Mouse (Mus musculus) layer of hippocampus, postnatal 36 days (tissue): ENCODE measurements around the gene Rnf220. TPM values are rescaled to one million over a fixed set of nuclear protein-coding genes. Genes with fewer than 3 reads are reported as not detected.

Experiments
- DNase-seq, 2 experiments: peaks; one replicate each; pipeline ENCODE4 v3.0.0; 2022
- total RNA-seq, 2 experiments: library from RNA; stranded (reverse); gene quantifications; 2 replicates each; pipeline ENCODE4 v1.2.3; 2021

Rnf220 gene
- total RNA-seq, 2 experiments from 2014 or later, result 164 to 175 TPM

DNA sequence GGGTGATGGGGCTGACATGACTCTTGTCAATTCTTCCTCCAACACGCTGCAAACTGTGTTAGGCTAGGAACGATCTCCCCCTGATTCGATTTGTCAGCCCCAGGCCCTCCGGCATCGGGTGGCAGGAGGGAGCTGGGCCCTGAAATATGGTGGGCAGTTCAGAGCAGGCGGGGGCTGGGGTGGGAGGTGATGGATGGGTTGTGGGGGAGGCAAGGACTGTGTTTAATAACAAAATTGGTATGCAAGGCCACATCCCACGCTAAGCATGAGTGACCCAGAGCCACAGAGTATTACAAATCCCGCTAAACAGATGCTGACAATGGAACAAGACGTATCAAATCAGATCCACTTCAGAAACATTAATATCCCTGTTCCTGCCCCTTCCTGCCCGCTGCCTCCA lies 196.9 kb downstream of the Rnf220 start:
- no peak for DNase-seq

DNA sequence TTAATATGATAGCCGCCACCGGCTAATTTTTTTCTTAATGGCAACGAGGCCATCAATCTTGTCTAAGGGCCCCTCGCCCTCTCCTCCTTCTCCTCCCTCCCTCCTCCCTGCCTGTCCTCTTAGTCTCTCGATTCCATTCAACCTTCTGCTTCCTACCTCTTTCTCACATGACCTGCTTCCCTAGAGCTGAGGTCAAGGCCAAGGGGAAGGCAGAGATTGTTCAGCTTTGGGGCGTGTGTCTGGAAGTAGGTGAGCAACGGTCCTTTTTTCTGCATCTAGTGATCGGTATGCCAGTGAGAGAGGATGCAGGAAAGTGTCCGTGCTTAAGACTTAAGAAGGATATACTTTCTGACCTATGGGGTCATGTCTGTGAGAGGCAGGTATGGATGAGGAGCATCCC lies 199.0 kb downstream of the Rnf220 start:
- no peak for DNase-seq

DNA sequence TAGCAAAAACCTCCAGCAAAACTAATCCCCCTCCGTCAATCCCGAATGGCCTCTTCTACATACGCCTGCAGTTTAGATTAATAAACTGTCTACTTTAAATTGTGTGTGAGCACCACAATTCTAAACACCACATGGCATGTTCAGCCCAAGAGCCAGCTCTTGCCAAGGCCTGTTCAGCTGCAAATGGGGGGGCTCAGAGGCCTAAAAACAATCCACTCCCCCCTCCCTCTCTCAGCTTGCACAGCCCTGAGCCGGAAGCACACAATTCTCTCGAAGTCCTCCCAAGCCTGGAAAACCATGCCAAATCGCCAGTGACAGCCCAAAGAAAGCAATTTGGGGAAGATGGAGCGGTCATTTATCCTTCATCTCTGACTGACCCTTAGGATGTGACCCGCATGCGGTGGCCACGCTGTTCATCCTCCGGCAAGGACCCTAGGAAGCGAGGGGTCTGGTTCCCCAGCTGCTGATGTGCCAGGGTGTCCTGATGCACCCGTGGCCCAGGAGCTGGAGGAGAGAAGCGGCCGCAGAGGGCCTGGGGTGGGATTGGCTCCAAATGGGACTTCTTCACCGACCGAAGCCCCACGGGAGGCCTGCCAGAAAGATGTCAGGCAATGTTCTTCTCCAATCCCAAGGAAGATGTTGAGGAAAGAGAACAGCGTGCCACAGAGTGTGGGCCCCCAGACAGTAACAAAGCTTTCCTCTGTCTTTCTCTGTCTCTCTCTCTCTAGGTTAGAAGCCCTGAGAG lies 199.8 kb downstream of the Rnf220 start:
- DNase-seq, result no peak

DNA sequence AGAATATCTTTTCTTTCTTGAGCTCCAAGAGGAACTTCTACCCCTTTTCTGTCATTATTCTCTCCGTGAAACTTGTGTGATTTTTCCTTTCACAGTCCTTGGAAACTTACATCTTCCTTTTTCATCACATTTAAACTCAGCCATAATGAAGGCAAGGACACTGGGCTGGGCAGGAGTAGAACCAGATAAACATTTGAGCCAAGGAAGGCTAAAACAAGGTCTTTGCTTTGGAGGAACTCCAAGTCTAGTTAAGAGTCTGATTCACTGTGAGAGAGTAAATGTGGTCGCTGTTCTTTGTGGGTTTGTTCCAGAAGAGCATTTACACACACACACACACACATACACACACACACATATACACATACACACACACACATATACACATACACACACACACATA lies 205.2 kb downstream of the Rnf220 start:
- no peak for DNase-seq

DNA sequence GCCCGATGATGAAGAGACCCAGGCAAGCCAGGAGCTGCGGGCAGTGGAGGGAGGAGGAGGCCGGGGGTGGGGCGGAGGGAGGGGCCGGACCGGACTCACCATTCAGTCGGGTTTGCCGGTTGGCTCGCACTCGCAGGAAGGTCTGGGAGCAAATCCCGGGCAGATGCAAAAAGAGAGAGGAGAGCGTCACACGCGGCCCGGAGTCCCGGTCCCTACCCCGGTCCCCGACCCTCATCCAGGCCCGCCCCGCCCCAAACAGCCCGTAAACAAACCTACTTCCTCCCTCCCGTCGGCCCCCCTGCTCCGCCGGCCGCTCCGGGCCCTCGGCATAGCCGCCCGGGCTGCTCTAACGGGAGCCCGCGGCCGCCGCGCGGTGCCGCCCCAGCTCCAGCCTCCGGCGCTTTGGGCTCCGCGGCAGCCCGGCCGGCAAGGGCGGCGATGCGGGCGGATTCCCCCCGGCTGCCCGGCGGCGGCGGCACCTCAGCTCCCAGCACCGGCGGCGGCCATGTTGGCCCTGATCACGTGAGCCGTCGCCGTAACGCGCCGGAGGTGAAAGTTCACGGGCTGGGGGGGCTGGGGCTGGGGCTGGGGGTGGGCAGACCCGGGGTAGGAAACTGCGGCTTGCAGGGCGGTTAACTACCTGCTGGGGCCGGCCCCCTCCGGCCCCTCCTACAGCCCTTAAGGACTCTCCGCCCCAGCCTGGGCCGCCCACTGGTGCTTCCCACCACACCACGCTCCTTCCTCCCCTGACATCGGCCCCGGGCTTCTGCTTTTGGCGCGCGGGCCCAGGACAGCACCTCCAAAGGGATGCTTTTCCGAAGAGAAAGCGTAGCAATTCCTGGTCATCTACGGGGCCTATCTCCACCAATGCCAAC lies 207.7 kb downstream of the Rnf220 start:
- DNase-seq, result peak; percentile 70 to 75

DNA sequence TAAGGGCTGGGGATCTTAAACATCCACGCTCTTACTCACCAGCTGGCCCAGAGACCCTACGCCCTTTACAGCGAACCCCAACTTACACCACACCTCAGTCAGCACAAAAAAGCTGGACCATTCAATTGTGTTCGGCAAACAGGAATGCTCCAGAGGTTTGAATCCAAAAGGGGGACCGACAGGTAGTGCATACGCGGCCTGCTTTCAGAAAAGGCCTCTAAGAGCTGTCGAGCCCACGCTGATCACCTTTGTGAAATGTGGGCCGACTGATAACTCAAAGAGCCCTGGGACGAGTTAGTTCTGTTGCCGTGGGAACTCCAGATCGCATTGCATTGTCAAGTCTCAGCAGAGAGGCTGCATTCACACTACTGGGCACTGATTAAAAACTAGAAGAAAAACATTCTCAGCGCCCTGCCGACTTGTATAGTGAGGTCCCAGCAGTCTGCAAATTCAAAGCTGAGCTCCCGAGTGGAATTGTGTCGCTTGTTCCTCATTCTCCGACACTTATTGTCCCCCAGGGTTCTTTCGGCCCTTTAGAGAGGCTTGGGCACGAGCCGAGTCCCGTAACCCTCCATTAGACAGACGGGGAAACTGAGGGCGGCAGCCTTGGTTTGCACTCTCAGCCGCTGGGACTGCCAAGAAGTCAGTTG lies 208.4 kb downstream of the Rnf220 start:
- no peak for DNase-seq

DNA sequence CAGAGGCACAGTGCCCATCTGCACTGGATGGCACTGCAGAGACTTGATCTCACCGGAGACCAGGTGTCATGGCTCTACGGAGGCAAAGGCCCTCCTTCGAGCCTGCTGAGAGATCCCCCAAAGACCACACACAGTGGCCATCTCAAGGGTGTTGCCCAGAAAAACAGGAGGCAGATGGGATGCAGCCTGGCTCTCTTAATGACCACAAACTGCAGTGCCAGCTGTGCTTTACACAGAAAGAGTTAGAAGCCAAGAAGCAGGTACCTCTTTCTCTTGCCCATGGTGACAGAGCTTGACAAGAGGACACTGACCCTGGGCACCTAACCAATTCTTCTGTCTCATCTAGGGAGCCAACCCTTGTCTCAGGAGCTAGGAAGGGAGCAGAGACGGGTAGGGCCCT lies 212.5 kb downstream of the Rnf220 start:
- DNase-seq, result no peak

DNA sequence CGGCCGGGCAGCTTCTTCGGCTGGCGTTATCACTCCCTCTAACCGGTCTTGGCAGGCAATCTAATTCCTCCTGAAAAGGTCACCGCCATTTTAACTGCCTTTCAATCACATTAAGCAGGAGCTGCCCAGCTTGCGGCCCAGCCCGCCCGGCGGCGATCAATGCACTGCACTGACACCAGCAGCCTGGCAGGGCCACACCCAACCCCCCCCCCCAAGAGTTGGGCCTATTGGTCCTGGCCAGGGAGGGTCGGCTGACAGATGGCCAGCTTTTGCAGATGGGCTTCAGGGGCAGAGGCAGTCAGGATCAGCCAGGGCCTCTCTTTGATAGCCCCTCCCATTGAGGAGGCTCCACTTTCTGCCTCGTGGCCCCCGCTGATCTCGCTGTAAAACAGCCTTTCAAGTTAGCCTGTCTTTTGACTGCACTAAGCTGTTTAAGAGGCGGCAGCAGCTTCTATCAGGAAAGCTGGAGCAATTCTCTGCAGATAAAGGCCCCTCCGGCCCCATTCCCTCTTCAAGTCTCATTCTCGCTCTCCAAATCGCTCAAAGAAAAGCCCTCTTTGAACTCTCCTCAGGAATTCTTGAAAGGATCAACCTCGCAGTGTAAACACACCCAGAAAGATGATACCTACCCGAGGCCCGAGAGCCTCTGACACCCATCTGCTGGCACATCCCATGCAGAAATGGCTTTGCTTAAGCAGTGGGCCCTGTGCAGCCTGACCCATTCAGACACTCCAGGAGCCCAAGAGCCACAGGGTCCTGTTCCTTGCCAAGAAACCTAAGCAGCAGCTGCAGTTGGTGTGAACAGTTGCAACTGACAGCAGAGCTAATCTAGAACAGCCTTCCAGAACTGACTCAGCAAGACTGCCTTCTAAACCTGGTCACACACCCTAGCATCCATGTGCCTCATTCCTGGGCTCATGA lies 213.3 kb downstream of the Rnf220 start:
- no peak for DNase-seq

DNA sequence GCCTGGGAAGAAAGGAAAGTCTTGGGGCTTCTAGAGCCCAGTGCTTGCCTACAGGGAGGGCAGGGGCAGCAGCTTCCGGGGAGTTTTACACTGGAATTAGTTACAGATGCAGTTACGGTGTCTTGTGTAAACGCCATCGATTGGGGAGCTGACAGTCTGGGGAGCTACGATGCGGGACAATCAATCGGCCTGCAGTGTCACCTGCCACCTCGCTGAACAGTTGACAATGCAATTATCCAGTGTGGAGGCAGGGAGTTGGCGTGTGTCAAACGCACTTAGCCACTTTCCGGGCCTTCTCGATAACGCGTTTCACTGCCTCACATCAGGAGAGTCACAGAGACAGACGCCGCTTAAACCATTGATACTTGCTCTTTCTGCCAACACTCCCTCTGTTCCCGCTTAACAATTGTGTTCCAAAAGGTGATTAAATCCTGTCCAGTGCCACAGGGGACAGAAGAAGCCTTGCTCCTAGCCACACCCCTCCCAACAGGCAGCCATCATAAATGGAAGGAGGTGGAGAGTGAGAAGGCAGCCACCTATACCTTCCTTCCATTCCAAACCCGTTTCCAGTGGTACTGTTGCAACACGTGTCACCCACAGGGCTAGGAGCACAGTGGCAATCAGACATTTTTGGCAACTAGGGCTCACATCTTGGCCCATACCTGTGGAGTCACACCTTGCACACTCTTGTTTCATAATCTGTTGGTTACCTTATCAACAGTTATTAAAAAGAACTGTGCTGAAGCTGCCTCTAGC lies 215.6 kb downstream of the Rnf220 start:
- no peak for DNase-seq

DNA sequence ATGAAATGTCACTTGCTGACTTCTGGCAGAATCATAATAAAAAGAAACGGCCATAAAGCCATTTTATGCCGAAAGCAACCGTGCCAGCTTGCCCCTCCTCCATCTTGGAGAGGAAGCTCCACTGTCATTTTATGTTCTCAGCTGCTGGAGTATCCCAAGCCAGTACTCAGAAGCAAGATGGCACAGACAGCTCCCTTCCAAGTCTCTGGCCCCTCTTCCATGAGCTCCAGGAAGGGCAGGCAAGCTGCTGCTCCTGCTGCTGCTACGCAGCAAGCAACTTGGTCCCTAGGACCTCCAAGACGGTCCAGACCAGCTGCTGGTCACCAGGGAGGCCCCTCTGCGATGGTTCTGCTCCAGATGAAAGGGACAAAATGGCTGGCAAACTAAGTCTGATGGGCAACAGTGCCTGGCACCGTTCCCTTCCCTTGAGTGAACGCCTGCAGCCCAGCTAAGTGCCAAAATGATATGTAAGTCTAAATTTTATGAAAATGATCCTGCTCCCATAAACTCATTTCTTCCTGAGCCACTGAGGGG lies 216.4 kb downstream of the Rnf220 start:
- DNase-seq, result no peak

DNA sequence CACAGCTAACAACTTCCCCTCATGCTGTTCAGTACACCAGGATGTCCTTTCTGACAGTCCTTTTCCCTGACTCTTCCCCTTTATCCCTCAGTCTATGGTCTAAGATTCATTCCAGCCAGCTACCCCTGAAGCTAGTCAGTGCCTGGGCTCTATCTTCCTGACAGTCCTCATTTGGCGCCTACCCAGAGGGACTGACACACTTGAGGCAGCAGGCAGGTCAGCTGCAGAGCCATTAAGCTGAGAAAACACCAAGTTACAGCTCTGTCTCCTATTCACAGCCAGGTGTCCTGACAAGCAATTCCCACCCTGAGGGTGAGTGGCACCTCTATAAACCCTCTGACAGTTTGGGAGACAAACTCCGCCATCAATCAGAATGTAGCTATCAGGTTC lies 217.6 kb downstream of the Rnf220 start:
- no peak for DNase-seq

DNA sequence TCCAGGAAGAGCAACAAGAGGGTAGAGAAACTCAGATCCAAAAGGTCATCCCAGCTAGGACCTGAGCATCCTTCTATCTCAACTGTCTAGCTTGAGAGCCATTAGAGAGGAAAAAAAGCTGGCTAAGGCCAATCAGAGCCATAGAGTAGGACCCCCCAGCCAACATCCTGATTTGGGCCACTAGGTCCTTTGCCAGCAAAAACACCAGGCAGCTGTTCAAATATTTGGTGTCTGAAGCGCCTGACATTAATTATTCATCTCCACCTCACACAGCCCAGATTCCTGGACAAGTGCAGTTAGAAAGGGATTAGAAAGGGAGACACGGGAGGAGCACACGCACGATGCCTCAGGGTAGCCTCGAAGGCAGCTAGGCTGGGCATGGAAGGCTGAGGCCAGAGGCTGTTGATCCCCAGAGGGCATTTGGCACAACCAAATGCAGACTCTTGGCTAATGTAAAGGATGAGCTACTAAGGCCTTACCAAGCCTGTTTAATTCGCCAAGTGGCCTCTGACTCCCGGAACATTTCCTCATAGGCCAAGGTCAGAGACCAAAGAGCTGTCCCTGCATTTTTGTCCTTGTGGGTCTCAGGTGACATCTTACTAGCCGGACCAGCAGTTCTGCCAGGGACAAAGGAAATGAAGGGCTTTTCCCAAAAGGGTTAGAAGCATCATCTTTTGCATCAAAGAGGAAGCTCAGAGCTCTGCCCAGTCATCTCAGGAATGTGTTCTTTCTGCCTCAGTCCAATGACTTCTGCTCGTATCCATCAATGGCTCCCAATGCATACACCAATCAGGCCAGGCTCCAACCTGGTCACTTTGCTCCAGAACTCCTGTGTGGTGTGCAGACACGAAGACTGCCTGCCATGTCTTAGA lies 218.2 kb downstream of the Rnf220 start:
- DNase-seq, result no peak

DNA sequence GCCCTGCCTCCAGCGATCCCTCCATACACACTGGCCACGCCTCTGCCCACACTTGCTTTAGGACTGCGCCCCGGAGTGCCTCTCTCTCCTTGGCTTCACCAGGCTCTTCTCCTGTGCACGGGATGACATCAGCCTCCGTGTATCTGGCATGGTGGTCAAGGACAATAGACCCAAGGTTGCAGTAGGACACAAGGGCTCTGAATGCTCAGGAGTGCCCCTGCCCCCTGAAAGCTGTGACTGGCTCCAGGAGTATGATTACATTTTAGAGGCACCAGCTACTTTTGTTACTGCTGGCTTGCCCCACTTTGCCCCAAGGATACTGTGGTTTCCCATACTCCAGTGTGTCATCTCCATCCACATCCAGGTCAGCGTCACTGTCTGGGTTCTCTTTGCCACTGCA lies 219.2 kb downstream of the Rnf220 start:
- DNase-seq, result no peak

DNA sequence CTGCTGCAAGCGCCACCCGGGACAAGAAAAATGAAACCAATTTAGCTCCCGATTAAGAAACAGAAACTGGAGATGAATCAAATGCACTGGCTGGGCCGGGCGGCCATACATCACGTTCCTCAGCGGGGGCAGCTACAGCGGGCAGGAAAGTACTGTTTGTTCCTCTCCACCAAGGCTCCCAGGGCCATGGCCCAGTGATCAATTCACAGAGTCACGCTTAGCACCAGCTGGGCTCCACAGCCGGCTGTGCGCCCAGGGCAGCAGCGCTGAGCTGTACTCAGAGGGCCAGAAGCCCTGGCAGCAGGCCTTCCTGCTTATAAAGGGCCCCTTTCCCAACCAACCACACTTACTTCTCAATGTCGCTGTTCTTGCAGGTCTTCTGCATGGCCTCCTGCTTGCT lies 219.8 kb downstream of the Rnf220 start:
- peak; percentile 47 to 50 for DNase-seq

DNA sequence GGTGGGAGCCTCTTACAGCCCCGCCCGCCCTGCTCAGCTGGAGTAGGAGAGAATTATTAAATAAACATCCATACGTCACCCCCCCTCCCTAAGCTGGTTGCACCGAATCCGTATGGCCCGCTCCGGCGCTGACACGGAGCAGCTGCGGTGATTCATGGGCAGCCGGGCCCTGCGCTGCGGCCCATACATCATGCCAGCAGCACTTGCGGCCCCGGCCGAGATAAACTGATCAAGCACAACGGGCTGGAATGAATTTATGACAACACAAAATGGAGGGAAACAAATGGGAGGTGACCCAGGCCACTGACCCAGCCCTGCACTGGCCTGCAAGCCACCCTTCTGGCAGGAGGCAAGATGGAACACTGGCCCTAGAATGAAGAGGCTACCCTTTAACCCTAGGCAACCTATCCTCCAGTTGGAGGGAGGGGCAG lies 220.6 kb downstream of the Rnf220 start:
- no peak for DNase-seq

DNA sequence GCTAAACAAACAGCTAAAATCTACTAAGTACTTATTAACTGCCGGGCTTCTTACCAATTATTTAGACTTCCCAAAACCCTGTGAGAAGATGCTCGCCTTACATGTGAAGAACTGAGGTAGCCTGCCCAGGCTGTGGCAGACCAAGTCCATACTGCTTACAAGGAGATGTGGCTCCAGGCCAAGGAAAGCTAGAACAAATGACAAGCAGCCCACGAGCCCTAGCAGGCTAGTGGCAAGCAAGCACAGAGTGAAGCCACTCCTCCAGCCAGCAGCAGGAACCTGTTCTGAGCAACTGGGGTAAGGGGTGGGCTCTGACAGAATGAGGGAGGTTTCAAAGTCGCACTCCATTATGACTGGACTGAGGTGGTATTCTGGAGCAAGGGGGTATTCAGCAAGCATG lies 222.1 kb downstream of the Rnf220 start:
- no peak for DNase-seq

DNA sequence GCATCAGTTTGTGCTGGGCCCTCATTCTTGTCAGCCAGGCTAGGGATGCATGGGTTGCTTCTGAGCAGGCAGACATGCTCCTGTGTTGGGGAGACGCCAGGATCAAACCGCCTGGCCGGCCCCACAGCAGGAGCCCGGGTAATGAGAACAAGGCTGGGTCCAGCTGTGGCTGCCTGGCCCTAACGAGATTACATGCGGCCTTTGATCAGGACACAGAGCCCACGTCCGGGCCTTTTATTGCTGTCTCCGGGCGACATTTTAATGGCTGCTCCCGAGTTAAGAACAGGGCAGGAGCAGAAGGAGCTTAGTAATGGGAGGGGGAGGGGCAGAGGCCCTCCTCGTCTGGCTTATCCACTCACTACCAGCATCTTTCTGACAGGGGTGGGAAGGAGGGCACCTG lies 224.4 kb downstream of the Rnf220 start:
- DNase-seq, result no peak

DNA sequence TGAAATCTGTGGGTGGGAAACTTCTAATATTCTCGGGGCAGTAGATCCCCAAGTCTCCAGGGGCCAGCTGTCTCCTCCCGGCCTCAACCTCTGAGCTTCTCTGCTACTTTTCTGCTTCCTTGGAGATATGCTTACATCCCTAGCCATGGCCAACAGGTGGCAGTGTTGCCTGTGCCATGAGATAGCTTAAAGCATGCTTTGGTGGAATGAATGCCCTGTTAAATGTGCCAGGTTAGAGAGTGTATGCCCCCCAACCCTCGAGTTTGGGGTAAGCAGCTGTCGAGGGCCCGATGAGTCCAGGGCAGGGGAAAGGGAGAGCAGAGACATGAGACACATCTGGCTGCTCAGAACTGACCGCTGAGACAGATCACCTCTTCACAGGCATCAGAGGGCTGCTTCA lies 226.6 kb downstream of the Rnf220 start:
- peak; percentile 69 to 71 for DNase-seq

DNA sequence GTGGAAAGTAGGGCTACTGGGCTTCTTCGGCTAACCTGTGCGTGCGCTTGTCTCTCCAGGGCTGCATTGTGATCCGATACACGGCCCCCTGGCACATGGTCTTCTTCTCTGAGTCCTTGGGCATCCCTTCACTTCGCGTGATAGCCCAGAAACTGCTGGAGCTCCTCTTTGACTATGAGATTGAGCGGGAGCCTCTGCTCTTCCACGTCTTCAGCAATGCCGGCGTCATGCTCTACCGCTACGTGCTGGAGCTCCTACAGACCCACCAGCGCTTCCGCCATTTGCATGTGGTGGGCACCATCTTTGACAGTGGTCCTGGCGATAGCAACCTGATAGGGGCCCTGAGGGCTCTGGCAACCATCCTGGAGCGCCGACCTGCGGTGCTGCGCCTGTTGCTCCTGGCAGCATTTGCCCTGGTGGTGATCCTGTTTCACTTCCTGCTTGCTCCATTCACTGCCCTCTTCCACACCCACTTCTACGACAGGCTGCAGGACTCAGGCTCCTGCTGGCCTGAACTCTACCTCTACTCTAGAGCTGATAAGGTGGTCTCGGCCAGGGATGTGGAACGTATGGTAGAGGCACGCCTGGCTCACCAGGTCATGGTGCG lies 228.9 kb downstream of the Rnf220 start:
- DNase-seq, result no peak

DNA sequence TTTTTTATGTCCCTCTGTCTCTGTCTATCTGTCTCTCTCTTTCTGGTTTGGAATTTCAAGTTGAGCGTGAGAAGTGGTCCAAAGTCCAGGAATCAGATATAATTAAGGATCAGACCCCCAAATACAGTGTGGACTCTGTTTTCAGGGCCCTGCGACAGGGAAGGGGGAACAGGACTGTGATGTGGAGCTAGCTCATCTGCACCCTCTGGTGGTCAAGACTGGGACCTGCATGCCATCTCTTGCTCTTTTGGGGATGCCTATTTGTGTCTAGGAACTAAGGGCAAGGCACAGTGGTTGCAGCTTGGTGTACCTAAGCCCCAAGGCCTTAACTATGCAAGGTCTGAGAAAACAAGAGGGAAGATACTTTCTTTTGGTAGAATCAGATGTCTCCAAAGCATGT lies 229.6 kb downstream of the Rnf220 start:
- peak; percentile 76 to 81 for DNase-seq
